Mouse (Mus musculus): ENCODE results near the gene Gm5108. TPM values are rescaled to one million over a fixed set of nuclear protein-coding genes. Genes with fewer than 3 reads are reported as not detected.

Gene Gm5108
- polyA plus RNA-seq, 1 experiment = not detected

Other genes starting within 250 kb of the Gm5108 start
- 9.4 and 13.4 TPM in 2 replicates for gene Atp8a1, start 94.2 kb upstream of the Gm5108 start, polyA plus RNA-seq (2012; rRNA removed)
- not detected in 2 replicates for gene Gm21905, start 4.8 kb downstream of the Gm5108 start, polyA plus RNA-seq (2012; rRNA removed)
- not detected in 2 replicates for gene Grxcr1, start 90.2 kb downstream of the Gm5108 start, polyA plus RNA-seq (2012; rRNA removed)